Mouse (Mus musculus): ENCODE results near the gene Mbnl2. TPM values are rescaled to one million over a fixed set of nuclear protein-coding genes. Genes with fewer than 3 reads are reported as not detected.
A peak's percentile ranks its signal among the peaks of the same experiment; 100 is the strongest.

Gene Mbnl2
- polyA plus RNA-seq, 1 experiment = 61.8 TPM

- no peak overlapping the region for H3K27ac ChIP-seq (ENCODE audit: insufficient read depth, low read length)
These were observed 63.2 kb downstream of the Mbnl2 start for GRCm38 (mm10) chr14:120338706-120339105.

DNA sequence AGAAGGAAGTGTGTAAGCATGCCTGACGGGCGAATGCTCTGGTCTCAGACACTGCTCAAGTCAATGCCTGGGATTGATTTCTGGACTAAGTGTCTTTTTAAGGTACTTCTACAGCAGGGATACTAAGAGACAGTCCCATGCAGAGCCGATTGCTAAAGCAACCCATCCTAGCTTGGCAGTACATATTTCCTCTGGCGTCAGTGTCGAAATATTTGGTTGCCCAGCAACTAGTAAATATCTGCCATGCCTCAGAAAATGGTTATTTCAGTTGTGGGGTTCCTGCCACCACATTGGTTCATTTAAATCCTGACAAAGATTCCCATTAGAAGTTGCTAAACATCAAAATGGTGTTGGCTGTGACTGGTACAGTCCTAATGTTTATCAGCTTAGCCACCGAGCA, 66.4 kb downstream of the Mbnl2 start:
- Histone ChIP-seq H3K4me3 (ENCODE audit: low read depth, low read length) (no peak overlapping the region), H3K9me3 (replicated peaks; ENCODE audit: control insufficient read depth, insufficient read depth, low read length, poor library complexity, severe bottlenecking) (peaks cover 5% of the 10 kb centered on the region; the same call in 1 of the 2 replicates)

More at GRCm38 (mm10) chr14:120338706-120339105, 63.2 kb downstream of the Mbnl2 start:
- TF ChIP-seq CTCF (IDR thresholded peaks at IDR 0.05; ENCODE audit: low read depth, low read length) (no peak), POLR2A (IDR thresholded peaks at IDR 0.05; ENCODE audit: insufficient read depth, low read length) (no peak), EP300 (IDR thresholded peaks at IDR 0.05; ENCODE audit: insufficient read depth, low read depth, low read length) (no peak)
- Histone ChIP-seq H3K36me3 (ENCODE audit: control insufficient read depth, insufficient read depth, low read length, poor library complexity, severe bottlenecking) (no peaks in the 10 kb centered on the region), H3K27me3 (ENCODE audit: control insufficient read depth, insufficient read depth, low read length, poor library complexity, severe bottlenecking) (no peaks in the 10 kb centered on the region), H3K4me3 (ENCODE audit: low read depth, low read length) (no peak overlapping the region), H3K9ac (ENCODE audit: low read depth, poor library complexity, severe bottlenecking) (no peak overlapping the region), H3K4me1 (ENCODE audit: control insufficient read depth, insufficient read depth, low read length) (peaks cover 5% of the 10 kb centered on the region), H3K9me3 (replicated peaks; ENCODE audit: control insufficient read depth, insufficient read depth, low read length, poor library complexity, severe bottlenecking) (no peaks in the 10 kb centered on the region)

GRCm38 (mm10) chr14:120342321-120342720, 66.9 kb downstream of the Mbnl2 start:
- Histone ChIP-seq H3K9ac (ENCODE audit: low read depth, poor library complexity, severe bottlenecking) (no peak overlapping the region), H3K4me3 (ENCODE audit: low read depth, low read length) (no peak overlapping the region), H3K36me3 (ENCODE audit: control insufficient read depth, insufficient read depth, low read length, poor library complexity, severe bottlenecking) (no peaks in the 10 kb centered on the region), H3K4me1 (ENCODE audit: control insufficient read depth, insufficient read depth, low read length) (no peaks in the 10 kb centered on the region), H3K27me3 (ENCODE audit: control insufficient read depth, insufficient read depth, low read length, poor library complexity, severe bottlenecking) (no peaks in the 10 kb centered on the region), H3K9me3 (replicated peaks; ENCODE audit: control insufficient read depth, insufficient read depth, low read length, poor library complexity, severe bottlenecking) (peaks cover 5% of the 10 kb centered on the region; the same call in 1 of the 2 replicates), H3K27ac (ENCODE audit: insufficient read depth, low read length) (no peak overlapping the region)
- no peak for TF ChIP-seq CTCF (IDR thresholded peaks at IDR 0.05; ENCODE audit: low read depth, low read length)
- TF ChIP-seq POLR2A (IDR thresholded peaks at IDR 0.05; ENCODE audit: insufficient read depth, low read length) = no peak
- no peak for TF ChIP-seq EP300 (IDR thresholded peaks at IDR 0.05; ENCODE audit: insufficient read depth, low read depth, low read length)

More for the DNA sequence above, 66.4 kb downstream of the Mbnl2 start:
- Histone ChIP-seq H3K9ac (ENCODE audit: low read depth, poor library complexity, severe bottlenecking) (no peak overlapping the region), H3K27ac (ENCODE audit: insufficient read depth, low read length) (no peak overlapping the region), H3K4me1 (ENCODE audit: control insufficient read depth, insufficient read depth, low read length) (no peaks in the 10 kb centered on the region), H3K27me3 (ENCODE audit: control insufficient read depth, insufficient read depth, low read length, poor library complexity, severe bottlenecking) (no peaks in the 10 kb centered on the region), H3K36me3 (ENCODE audit: control insufficient read depth, insufficient read depth, low read length, poor library complexity, severe bottlenecking) (no peaks in the 10 kb centered on the region)
- no peak for TF ChIP-seq EP300 (IDR thresholded peaks at IDR 0.05; ENCODE audit: insufficient read depth, low read depth, low read length)

- H3K4me1 ChIP-seq (ENCODE audit: control insufficient read depth, insufficient read depth, low read length) = no peaks in the 10 kb centered on the region
- no peak overlapping the region for H3K27ac ChIP-seq (ENCODE audit: insufficient read depth, low read length)
- H3K27me3 ChIP-seq (ENCODE audit: control insufficient read depth, insufficient read depth, low read length, poor library complexity, severe bottlenecking) = no peaks in the 10 kb centered on the region
- H3K36me3 ChIP-seq (ENCODE audit: control insufficient read depth, insufficient read depth, low read length, poor library complexity, severe bottlenecking) = no peaks in the 10 kb centered on the region
- H3K9me3 ChIP-seq (replicated peaks; ENCODE audit: control insufficient read depth, insufficient read depth, low read length, poor library complexity, severe bottlenecking) = peaks cover 5% of the 10 kb centered on the region; the same call in 1 of the 2 replicates
- H3K4me3 ChIP-seq (ENCODE audit: low read depth, low read length) = no peak overlapping the region
- TF ChIP-seq CTCF (IDR thresholded peaks at IDR 0.05; ENCODE audit: low read depth, low read length) (no peak), EP300 (IDR thresholded peaks at IDR 0.05; ENCODE audit: insufficient read depth, low read depth, low read length) (no peak), POLR2A (IDR thresholded peaks at IDR 0.05; ENCODE audit: insufficient read depth, low read length) (no peak)
- no peak overlapping the region for H3K9ac ChIP-seq (ENCODE audit: low read depth, poor library complexity, severe bottlenecking)
These were observed 69.2 kb downstream of the Mbnl2 start for GRCm38 (mm10) chr14:120344641-120345040.

DNA sequence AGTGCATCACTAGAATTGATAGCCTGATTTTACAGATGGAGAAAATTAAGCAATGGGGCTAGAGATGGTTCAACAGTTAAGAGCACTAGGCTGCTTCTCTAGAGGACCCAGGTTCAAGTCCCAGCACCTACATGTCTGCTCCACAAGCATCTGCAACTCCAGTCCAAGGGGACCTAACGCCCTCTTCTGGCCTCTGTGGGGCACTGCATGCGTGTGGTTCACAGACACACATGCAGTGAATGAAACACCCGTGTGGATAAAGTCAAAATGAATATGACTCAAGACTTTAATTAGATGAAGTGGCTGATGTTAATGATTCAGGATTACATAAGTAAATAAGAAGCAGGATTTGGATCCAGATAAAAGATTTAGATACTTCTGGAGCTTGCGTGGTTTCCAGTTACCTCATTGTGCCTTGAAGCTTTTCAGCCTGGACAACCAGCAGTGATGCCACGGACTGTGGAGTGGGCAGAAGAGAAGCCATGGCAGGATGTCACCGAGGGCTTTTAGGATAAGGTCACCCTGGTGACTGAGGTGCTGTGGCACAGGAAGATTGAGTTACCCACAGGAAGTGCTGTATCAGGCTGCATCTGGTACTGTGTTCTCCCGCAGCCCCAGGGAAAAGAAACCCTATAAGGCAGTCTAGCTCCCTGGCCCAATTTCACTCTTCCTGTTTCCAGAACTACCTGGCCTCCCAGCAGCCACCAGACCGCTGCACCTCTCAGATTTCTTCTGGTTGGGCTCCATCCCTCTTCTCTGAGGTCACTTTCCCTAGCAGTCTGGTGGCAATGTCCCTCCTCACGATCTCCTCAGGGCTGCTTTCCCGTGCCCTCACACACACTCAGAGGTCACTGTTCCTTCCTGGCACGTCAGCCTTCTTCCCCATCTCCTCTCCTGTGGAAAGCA, 72.2 kb downstream of the Mbnl2 start:
- no peak overlapping the region for H3K27ac ChIP-seq (ENCODE audit: insufficient read depth, low read length)
- H3K9me3 ChIP-seq (replicated peaks; ENCODE audit: control insufficient read depth, insufficient read depth, low read length, poor library complexity, severe bottlenecking) = peaks cover 5% of the 10 kb centered on the region; the same call in 1 of the 2 replicates
- no peak overlapping the region for H3K9ac ChIP-seq (ENCODE audit: low read depth, poor library complexity, severe bottlenecking)
- no peaks in the 10 kb centered on the region for H3K27me3 ChIP-seq (ENCODE audit: control insufficient read depth, insufficient read depth, low read length, poor library complexity, severe bottlenecking)
- TF ChIP-seq EP300 (IDR thresholded peaks at IDR 0.05; ENCODE audit: insufficient read depth, low read depth, low read length) (no peak), POLR2A (IDR thresholded peaks at IDR 0.05; ENCODE audit: insufficient read depth, low read length) (no peak), CTCF (IDR thresholded peaks at IDR 0.05; ENCODE audit: low read depth, low read length) (peak; percentile 46)
- no peaks in the 10 kb centered on the region for H3K4me1 ChIP-seq (ENCODE audit: control insufficient read depth, insufficient read depth, low read length)
- H3K4me3 ChIP-seq (ENCODE audit: low read depth, low read length) = no peak overlapping the region
- no peaks in the 10 kb centered on the region for H3K36me3 ChIP-seq (ENCODE audit: control insufficient read depth, insufficient read depth, low read length, poor library complexity, severe bottlenecking)

GRCm38 (mm10) chr14:120349332-120349731, 73.9 kb downstream of the Mbnl2 start:
- peaks cover 5% of the 10 kb centered on the region; the same call in 1 of the 2 replicates for H3K9me3 ChIP-seq (replicated peaks; ENCODE audit: control insufficient read depth, insufficient read depth, low read length, poor library complexity, severe bottlenecking)

More at GRCm38 (mm10) chr14:120349332-120349731, 73.9 kb downstream of the Mbnl2 start:
- Histone ChIP-seq H3K36me3 (ENCODE audit: control insufficient read depth, insufficient read depth, low read length, poor library complexity, severe bottlenecking) (no peaks in the 10 kb centered on the region), H3K4me1 (ENCODE audit: control insufficient read depth, insufficient read depth, low read length) (no peaks in the 10 kb centered on the region), H3K4me3 (ENCODE audit: low read depth, low read length) (no peak overlapping the region), H3K27ac (ENCODE audit: insufficient read depth, low read length) (no peak overlapping the region), H3K27me3 (ENCODE audit: control insufficient read depth, insufficient read depth, low read length, poor library complexity, severe bottlenecking) (no peaks in the 10 kb centered on the region), H3K9ac (ENCODE audit: low read depth, poor library complexity, severe bottlenecking) (no peak overlapping the region)
- no peak for TF ChIP-seq POLR2A (IDR thresholded peaks at IDR 0.05; ENCODE audit: insufficient read depth, low read length)
- TF ChIP-seq EP300 (IDR thresholded peaks at IDR 0.05; ENCODE audit: insufficient read depth, low read depth, low read length) = no peak
- no peak for TF ChIP-seq CTCF (IDR thresholded peaks at IDR 0.05; ENCODE audit: low read depth, low read length)

Measured in ES-Bruce4 (cell line).